Mouse (Mus musculus): ENCODE results near the gene Ebf1. TPM values are rescaled to one million over a fixed set of nuclear protein-coding genes. Genes with fewer than 3 reads are reported as not detected.
A peak's percentile ranks its signal among the peaks of the same experiment; 100 is the strongest.
"Not testable (repeated sequence)": the region's sequence is repeated elsewhere in the genome, so short reads cannot be mapped to it uniquely, and the experiment has no call there.

Ebf1 gene
- total RNA-seq (2012; rRNA removed) (not detected in 2 replicates), polyA plus RNA-seq (2012; ENCODE audit: insufficient read depth in 1 of 2, insufficient read length in 2 of 2, low read depth in 1 of 2, low replicate concordance in 2 of 2, missing spikeins in 1 of 2) (under 1 TPM in 1 of 2 experiments, not detected in 1; 0.04 TPM)

GRCm38 (mm10) chr11:44616788-44617712 lies at the start of gene Ebf1:
Ebf1 (plus strand) TSS chr11:44617317.
- no peak within 1 kb of the TSS for H3K9ac ChIP-seq (ENCODE audit: control insufficient read depth, low read depth, low read length, poor library complexity, severe bottlenecking)
- H3K36me3 ChIP-seq (ENCODE audit: control insufficient read depth in 1 of 2, insufficient read depth in 2 of 2, low read length in 2 of 2), result no peaks in the 10 kb centered on the region
- no peaks in the 10 kb centered on the region for H3K4me1 ChIP-seq (ENCODE audit: control insufficient read depth in 1 of 2, insufficient read depth in 2 of 2, low read length in 2 of 2)
- no peak for TF ChIP-seq RCOR1 (IDR thresholded peaks at IDR 0.05; ENCODE audit: low read depth, low read length)
- no peak for TF ChIP-seq POLR2AphosphoS5 (IDR thresholded peaks at IDR 0.05; ENCODE audit: borderline replicate concordance, low read depth, low read length)
- no peak for TF ChIP-seq CTCF (IDR thresholded peaks at IDR 0.05 in 2 of 3, conservative IDR thresholded peaks at IDR 0.05 in 1 of 3; ENCODE audit: control insufficient read depth in 1 of 3, insufficient read depth in 1 of 3, low read depth in 2 of 3, low read length in 3 of 3, poor library complexity in 1 of 3, severe bottlenecking in 1 of 3)
- no peak for TF ChIP-seq TBP (IDR thresholded peaks at IDR 0.05; ENCODE audit: low read depth, low read length)
- DNase-seq (ENCODE audit: low read depth, low spot score), result peak; percentile 37
- H3K79me2 ChIP-seq (ENCODE audit: control insufficient read depth, insufficient read depth, low read length, poor library complexity), result no peaks in the 10 kb centered on the region
- H3K27me3 ChIP-seq (ENCODE audit: control insufficient read depth in 1 of 2, insufficient read depth in 2 of 2, low read length in 2 of 2), result no peaks in the 10 kb centered on the region
- no peaks in the 10 kb centered on the region for H3K9me3 ChIP-seq (replicated peaks; ENCODE audit: insufficient read depth, low read length)
- no peak within 1 kb of the TSS for H3K27ac ChIP-seq (ENCODE audit: control insufficient read depth, low read depth, low read length)
- no peak within 1 kb of the TSS for H3K4me3 ChIP-seq (ENCODE audit: control insufficient read depth in 1 of 2, insufficient read depth in 1 of 2, low read depth in 2 of 2, low read length in 2 of 2)

GRCm38 (mm10) chr11:44570336-44570735 lies 46.8 kb upstream of the Ebf1 start:
- H3K27ac ChIP-seq (ENCODE audit: control insufficient read depth, low read depth, low read length); H3K9me3 ChIP-seq (replicated peaks; ENCODE audit: insufficient read depth, low read length); H3K79me2 ChIP-seq (ENCODE audit: control insufficient read depth, insufficient read depth, low read length, poor library complexity); H3K4me1 ChIP-seq (ENCODE audit: control insufficient read depth in 1 of 2, insufficient read depth in 2 of 2, low read length in 2 of 2); H3K36me3 ChIP-seq (ENCODE audit: control insufficient read depth in 1 of 2, insufficient read depth in 2 of 2, low read length in 2 of 2); H3K4me3 ChIP-seq (ENCODE audit: control insufficient read depth in 1 of 2, insufficient read depth in 1 of 2, low read depth in 2 of 2, low read length in 2 of 2); H3K9ac ChIP-seq (ENCODE audit: control insufficient read depth, low read depth, low read length, poor library complexity, severe bottlenecking); DNase-seq (ENCODE audit: low read depth, low spot score); H3K27me3 ChIP-seq (ENCODE audit: control insufficient read depth in 1 of 2, insufficient read depth in 2 of 2, low read length in 2 of 2): not testable (repeated sequence)

GRCm38 (mm10) chr11:44572781-44573180 lies 44.3 kb upstream of the Ebf1 start:
- Histone ChIP-seq H3K9me3 (replicated peaks; ENCODE audit: insufficient read depth, low read length) (no peaks in the 10 kb centered on the region), H3K9ac (ENCODE audit: control insufficient read depth, low read depth, low read length, poor library complexity, severe bottlenecking) (no peak overlapping the region), H3K4me1 (ENCODE audit: control insufficient read depth in 1 of 2, insufficient read depth in 2 of 2, low read length in 2 of 2) (no peaks in the 10 kb centered on the region), H3K27me3 (ENCODE audit: control insufficient read depth in 1 of 2, insufficient read depth in 2 of 2, low read length in 2 of 2) (no peaks in the 10 kb centered on the region; a peak in 1 of 4 replicates), H3K79me2 (ENCODE audit: control insufficient read depth, insufficient read depth, low read length, poor library complexity) (no peaks in the 10 kb centered on the region), H3K36me3 (ENCODE audit: control insufficient read depth in 1 of 2, insufficient read depth in 2 of 2, low read length in 2 of 2) (no peaks in the 10 kb centered on the region), H3K27ac (ENCODE audit: control insufficient read depth, low read depth, low read length) (no peak overlapping the region), H3K4me3 (ENCODE audit: control insufficient read depth in 1 of 2, insufficient read depth in 1 of 2, low read depth in 2 of 2, low read length in 2 of 2) (no peak overlapping the region)
- no peak for TF ChIP-seq ZNF384 (IDR thresholded peaks at IDR 0.05; ENCODE audit: low read depth, low read length)
- no peak for TF ChIP-seq UBTF (IDR thresholded peaks at IDR 0.05; ENCODE audit: borderline replicate concordance, insufficient read depth, low read depth, low read length)
- no peak for TF ChIP-seq MEF2A (IDR thresholded peaks at IDR 0.05; ENCODE audit: extremely low read depth, insufficient replicate concordance, low read depth, low read length, poor library complexity, severe bottlenecking)
- no peak for TF ChIP-seq MYB (IDR thresholded peaks at IDR 0.05; ENCODE audit: low read depth, low read length)
- no peak for TF ChIP-seq MYC (IDR thresholded peaks at IDR 0.05; ENCODE audit: low read depth, low read length)
- TF ChIP-seq CHD1 (IDR thresholded peaks at IDR 0.05; ENCODE audit: low read depth, low read length), result no peak
- no peak for TF ChIP-seq GATA1 (IDR thresholded peaks at IDR 0.05; ENCODE audit: low read depth, low read length)
- no peak for TF ChIP-seq MXI1 (IDR thresholded peaks at IDR 0.05; ENCODE audit: low read depth, low read length)
- DNase-seq (ENCODE audit: low read depth, low spot score), result no peak

All from MEL (cell line).